Mouse (Mus musculus) lung, postnatal 14 days (tissue): ENCODE data around the gene 2410004P03Rik.
A peak's percentile ranks its signal among the peaks of the same experiment; 100 is the strongest.

Experiments
- DNase-seq: peaks from one replicate; pipeline ENCODE4 v3.0.0; 2021

2410004P03Rik gene

GRCm38 (mm10) chr12:17018468-17018867 is 6.9 kb upstream of the 2410004P03Rik start:
- DNase-seq, result peak; percentile 77

GRCm38 (mm10) chr12:17015711-17016110 is 4.2 kb upstream of the 2410004P03Rik start:
- no peak for DNase-seq

DNA sequence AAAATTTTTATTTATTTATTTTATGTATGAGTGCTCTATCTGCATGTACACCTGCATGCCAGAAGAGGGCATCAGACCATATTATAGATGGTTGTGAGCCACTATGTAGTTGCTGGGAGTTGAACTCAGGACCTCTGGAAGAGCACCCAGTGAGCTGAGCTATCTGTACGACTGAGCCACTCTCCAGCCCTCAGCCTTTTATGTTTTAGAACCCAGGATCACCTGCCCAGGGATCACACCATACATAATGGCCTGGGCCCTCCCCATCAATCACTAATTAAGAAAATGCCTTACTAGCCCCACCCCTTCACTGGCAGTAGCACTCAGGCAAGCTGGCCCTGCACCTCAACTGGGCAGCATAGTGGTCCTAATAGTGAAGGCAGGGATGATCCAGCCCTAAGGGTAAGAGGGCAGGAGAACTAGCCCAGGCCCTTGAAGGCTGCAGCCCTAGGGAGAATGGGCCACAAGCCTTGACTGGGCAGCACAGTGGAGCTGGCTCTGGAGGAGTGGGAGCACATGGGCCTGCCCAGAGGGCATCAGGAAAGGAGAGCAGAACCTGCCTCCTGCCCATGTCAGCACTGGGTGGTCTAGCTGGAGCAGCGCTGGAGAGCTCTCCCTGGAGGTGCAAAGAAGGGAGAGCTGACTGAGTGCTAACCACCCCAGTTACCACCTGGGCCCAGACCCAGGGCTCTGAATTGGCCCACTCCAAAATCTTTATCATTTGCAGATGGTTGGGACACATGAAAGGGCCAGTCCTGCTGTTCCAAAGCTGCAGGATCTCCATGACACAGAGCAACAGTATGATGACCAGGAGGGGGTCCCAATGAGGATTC is 756 bp upstream of the 2410004P03Rik start:
- DNase-seq, result no peak

DNA sequence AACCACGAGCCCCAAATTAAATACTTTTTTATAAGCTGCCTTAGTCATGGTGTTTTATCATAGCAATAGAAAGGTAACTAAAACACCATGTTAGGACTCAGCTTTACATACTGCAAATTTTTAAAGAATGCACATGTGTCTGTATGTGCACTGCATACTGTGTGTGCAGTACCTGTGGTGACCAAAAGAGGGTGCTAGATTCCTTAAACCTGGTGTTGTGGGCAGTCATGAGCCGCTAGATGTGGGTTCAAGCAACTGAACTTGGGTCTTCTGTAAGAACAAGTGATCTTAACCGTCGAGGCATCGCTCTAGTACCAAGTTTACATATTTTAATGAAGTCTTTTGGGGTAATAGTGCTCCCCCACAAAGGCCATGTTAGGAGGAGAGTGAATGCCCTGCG is 2.1 kb downstream of the 2410004P03Rik start:
- no peak for DNase-seq

DNA sequence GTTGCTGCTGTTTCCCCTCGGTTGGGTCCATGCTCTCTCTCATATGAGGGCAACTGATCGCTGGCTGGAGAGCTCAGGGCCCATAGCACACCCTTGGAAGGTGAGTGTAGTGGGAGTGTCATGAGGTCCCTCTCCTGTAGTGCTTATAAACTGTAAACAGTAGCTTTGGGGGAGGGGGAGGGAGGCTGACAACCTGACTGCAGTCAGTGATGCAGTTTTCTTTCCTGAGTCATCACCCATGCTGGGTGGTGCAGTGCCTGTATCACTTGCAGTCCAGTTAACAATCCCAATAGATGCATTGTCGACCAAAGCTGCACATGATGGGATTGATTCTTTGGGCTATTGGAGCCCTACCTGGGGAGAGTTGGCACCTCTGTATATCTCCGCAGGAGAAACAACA is 10.3 kb downstream of the 2410004P03Rik start:
- DNase-seq, result no peak

DNA sequence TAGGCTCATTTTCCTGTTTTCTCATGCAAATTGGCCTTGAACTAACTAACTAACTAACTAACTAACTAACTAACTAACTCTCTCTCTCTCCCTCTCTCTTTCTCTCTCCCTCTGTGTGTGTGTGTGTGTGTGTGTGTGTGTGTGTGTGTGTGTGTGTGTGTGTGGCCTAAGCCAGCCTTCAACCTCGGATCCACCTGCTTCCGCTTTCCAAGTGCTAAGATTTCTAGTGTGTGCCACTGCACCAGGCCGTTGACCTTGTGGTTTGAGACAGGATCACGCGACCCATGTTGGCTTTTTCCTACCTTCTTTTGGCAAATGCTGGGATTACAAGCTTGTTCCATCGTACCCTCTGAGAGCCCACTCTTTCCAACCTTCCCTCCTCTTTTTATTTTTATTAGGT is 10.9 kb downstream of the 2410004P03Rik start:
- DNase-seq, result peak; percentile 29

DNA sequence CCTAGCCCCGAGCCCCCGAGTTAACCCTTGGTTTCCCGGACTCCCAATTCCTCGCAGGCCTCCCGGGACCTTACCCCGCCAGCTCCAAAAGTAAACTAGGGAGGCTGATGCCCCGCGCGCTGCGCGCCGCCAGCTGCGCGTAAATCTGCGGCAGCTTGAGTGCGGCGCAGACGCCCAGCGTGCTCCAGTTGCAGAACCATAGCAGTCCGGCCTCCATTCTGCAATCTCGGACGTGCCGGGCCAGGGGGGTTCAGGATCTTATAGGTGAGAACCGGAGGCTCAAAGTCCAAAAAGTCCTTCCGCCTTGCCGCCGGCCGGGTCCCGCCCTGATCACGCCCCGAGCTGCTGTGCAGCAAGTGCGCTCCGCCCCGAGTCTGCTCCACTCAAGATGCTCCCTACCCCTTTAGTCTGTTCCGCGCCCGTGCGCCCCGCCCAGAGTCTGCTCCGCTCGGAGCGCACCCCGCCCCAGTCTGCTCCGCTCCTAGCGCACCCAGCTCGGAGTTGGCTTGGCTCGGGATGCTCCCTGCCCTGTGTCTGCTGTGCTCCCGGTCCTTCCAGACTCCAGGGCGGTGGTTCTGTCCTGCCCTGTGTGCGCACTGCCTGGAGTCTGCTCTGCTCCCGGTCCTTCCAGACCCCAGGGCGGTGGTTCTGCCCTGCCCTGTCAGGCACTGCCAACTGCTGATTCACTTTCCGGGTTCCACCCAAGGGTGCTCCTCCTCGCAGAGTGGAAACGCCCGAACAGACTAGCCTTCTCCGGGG is 11.6 kb downstream of the 2410004P03Rik start, which contains the start of gene Pqlc3:
Gene Pqlc3, minus strand, starts transcription at position 670 of the 759 bp plus-strand sequence.
- peak; percentile 89 for DNase-seq

DNA sequence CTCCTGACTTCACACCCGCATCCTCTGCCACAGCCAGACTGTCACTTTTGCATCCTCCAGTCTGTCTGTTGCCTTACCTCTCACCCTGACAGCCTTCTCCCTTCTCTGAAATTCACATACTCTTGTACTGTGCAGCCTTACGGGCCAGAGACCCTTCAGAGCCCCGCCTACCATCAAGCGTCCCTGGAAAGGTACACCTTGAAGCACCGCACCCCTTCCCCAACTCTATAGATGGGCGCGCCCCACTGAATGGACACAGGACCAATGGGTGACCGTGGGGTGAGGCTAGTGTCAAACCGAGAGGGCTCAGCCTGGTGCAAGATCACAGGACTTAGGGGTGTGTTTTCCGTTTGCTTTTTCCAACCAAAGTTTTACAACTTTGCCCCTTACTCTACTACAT is 12.4 kb downstream of the 2410004P03Rik start:
- DNase-seq, result no peak

GRCm38 (mm10) chr12:16996886-16997462 is 14.6 kb downstream of the 2410004P03Rik start:
- no peak for DNase-seq

DNA sequence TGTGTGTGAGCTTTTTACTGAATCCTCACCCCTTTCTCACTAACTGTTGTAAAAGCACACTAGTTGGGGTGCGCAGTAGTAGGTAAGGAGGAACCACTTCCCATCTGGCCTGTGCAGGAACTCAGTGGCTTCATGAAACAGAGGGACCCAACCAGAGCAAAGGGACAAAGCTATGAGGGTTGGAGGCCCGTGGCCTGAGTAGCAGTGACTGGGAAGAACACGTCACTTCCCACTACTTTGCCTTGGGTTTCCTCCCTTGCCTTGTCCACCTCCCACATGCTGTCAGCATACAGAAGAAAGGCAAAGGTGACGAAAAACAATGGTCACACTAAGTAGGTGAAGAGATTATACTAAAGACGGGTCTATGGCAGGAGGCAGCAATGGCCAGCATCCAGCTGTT is 15.2 kb downstream of the 2410004P03Rik start:
- DNase-seq, result no peak

DNA sequence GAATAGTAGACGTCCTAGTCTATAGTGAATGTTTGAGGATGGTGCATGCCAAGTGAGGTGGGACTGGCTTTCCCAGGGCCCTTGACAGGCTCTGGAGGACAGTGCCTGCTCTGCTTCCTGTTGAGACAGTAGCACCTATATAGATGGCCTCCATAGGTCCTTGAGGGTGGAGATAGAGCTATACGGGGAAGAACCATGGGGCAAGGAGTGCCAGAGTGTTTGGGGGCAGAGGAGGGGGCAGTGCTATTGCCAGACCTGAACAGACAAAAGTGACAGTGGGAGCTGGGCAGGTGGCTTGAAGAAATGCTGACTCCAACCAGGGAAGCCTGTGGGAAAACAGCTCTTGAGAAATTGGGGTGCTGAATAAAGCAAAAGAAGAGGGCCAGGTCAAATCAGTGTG is 17.2 kb downstream of the 2410004P03Rik start:
- DNase-seq, result no peak

- DNase-seq, result no peak
Measured at GRCm38 (mm10) chr12:16992355-16992754, 19.2 kb downstream of the 2410004P03Rik start.

DNA sequence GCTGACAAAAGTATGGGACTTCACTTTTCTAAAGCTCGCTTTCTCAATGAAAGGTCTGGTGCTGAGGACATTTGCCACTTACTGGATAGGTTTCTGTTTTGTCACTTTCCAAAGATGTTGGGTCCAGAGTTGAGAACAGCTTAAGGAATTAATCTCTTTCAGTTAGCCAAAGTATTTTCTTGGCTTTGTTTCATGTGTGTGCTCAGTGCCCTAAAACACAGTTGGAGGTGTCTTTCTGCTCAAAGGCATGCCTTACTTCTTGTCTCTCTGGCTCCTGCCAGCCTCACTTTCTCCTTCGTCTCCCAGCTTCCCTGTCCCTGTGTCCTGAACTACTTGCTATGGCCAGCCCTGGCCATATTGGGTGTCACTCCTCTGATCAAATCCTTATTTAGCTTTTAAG is 20.2 kb downstream of the 2410004P03Rik start:
- no peak for DNase-seq

GRCm38 (mm10) chr12:16985778-16986177 is 25.7 kb downstream of the 2410004P03Rik start:
- no peak for DNase-seq

- DNase-seq, result no peak
Measured at GRCm38 (mm10) chr12:16977120-16977519, 34.4 kb downstream of the 2410004P03Rik start.

DNA sequence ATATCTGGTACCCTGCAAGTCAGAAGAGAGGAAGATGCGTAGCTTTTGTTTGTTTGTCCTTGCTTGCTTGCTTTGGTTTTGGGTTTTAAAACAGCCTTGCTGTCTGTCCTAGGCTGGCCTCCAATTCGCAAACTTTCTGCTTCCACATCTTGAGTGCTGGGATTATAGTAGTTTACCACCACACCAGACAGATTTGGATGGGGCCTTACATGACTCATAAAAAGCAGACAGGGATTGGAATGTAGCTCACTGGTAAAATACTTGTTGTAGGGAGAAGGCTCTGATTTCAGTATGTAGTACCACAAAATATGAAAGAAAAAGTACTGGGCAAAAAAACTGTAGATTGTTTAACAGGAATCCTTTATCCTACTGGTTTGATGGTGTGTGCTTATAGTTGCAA is 44.7 kb downstream of the 2410004P03Rik start:
- DNase-seq, result no peak

- DNase-seq, result no peak
Measured at GRCm38 (mm10) chr12:16963354-16963753, 48.2 kb downstream of the 2410004P03Rik start.

DNA sequence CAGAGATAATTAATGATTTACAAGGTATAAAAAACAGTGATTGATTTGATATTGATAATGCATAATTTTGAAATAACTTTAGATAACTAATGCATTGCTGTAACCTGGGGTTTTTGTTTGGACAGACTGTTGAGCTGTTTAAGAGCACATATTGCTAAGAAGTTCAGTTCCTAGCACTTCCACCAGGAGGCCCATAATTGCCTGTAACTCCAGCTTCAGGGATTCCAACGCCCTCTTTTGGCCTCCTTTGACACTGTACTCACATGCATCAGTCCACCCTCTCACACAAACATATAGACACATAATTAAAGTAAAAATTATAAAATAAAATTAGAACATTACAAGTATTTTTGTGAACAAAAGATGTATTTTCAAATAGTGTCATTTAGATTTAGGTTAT is 52.7 kb downstream of the 2410004P03Rik start:
- DNase-seq, result peak; percentile 34
